Mouse (Mus musculus) hindbrain, embryonic 12.5 days (tissue): ENCODE results near the gene Colec11. TPM values are rescaled to one million over a fixed set of nuclear protein-coding genes. Genes with fewer than 3 reads are reported as not detected.

Experiments used
- ATAC-seq: fragments of 200-750 bp; cut with Nextera tagmentation; 2 replicates; pipeline ENCODE4 v1.8.0; 2017; ENCODE audit warnings: moderate TSS enrichment; ENCODE audit not compliant: low FRiP score
- H3K27ac ChIP-seq: fragments of 300-500 bp; sonication (generic); 2 replicates; pipeline ENCODE4 v1.5.1; 2016; ENCODE audit warnings: mild to moderate bottlenecking
- H3K27me3 ChIP-seq: fragments of 300-500 bp; sonication (generic); 2 replicates; pipeline ENCODE4 v1.6.1; 2016; ENCODE audit warnings: mild to moderate bottlenecking
- H3K36me3 ChIP-seq: fragments of 300-500 bp; sonication (generic); 2 replicates; pipeline ENCODE4 v1.6.1; 2016; ENCODE audit warnings: mild to moderate bottlenecking
- H3K4me1 ChIP-seq: fragments of 300-500 bp; sonication (generic); 2 replicates; pipeline ENCODE4 v1.6.1; 2016
- H3K4me2 ChIP-seq: fragments of 300-500 bp; sonication (generic); replicated peaks from 2 replicates; pipeline ENCODE4 v1.6.1; 2016; ENCODE audit warnings: mild to moderate bottlenecking
- H3K4me3 ChIP-seq: fragments of 300-500 bp; sonication (generic); 2 replicates; pipeline ENCODE4 v1.5.1; 2016; ENCODE audit warnings: mild to moderate bottlenecking
- H3K9ac ChIP-seq: fragments of 300-500 bp; sonication (generic); 2 replicates; pipeline ENCODE4 v1.6.1; 2016; ENCODE audit warnings: mild to moderate bottlenecking, moderate library complexity
- H3K9me3 ChIP-seq: fragments of 300-500 bp; sonication (generic); replicated peaks from 2 replicates; pipeline ENCODE4 v1.6.1; 2016; ENCODE audit warnings: mild to moderate bottlenecking
- WGBS: fragments of 180-500 bp; shearing (Covaris S2); methylation state at CpG from one replicate; pipeline ENCODE4 v1.1.7; 2016; 5-methylcytosine and 5-hydroxymethylcytosine counted together
- polyA plus RNA-seq: library from polyadenylated mRNA; unstranded; fragments of >200 nt; fragmentation: Nextera tagmentation; extraction: Ambion mirVana; gene quantifications from 2 replicates; pipeline ENCODE4 v1.2.1, GENCODE M21; 2016

The Colec11 gene
- polyA plus RNA-seq, 1 experiment from 2014 or later: 0.35 TPM

DNA sequence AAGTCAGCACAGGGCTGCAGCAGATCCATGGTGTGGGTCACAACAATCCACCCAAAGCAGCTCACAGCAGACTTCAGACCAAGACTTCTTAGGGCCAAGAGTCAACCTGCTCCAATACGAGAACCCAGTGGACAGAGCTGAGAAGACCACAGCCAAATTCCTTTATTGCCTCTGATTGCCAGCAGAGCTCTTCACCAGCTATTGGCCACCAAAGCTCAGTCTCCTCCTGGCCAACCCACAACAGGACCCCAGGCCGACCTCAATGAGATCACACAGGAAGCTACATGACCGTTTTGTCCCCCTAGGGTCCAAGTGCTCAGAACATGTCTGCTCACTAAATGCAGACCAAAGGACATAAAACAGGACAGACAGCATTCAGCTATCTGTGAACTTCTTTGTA, 25.1 kb downstream of the Colec11 start:
- ATAC-seq: no peak

DNA sequence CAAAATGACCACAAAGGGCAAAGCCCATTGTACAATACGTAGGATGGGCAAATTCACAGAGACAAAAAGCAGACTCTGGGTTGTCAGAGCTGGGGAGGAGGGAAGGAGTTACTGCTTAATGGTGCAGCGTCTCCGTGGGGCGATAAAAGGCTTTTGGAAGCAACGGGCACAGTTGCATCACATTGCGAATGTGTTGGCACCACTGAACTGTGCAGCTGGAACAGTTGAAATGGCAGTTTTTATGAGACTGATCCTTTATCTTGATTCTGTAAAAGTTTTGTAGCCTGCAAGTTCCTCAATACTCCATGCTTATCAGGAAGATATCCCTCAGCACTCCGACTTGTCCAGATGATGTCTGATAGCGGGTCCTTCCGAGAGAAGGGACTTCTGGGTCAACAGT, 25.5 kb downstream of the Colec11 start:
- Histone ChIP-seq H3K36me3 (no peaks in the 10 kb centered on the region), H3K4me2 (no peak overlapping the region), H3K27me3 (no peaks in the 10 kb centered on the region), H3K27ac (no peak overlapping the region), H3K9ac (no peak overlapping the region), H3K9me3 (no peaks in the 10 kb centered on the region), H3K4me1 (peaks cover 12% of the 10 kb centered on the region), H3K4me3 (no peak overlapping the region)
- ATAC-seq: no peak
- WGBS: 85% methylated on average over 9 of the region's 9 CpGs

More for the DNA sequence above, 25.1 kb downstream of the Colec11 start:
- WGBS: 73% methylated on average over 3 of the region's 3 CpGs
- no peak overlapping the region for H3K4me2 ChIP-seq
- no peak overlapping the region for H3K4me3 ChIP-seq
- H3K36me3 ChIP-seq: no peaks in the 10 kb centered on the region
- H3K9me3 ChIP-seq: no peaks in the 10 kb centered on the region
- H3K9ac ChIP-seq: no peak overlapping the region
- peaks cover 9% of the 10 kb centered on the region for H3K4me1 ChIP-seq
- H3K27me3 ChIP-seq: no peaks in the 10 kb centered on the region
- H3K27ac ChIP-seq: no peak overlapping the region

DNA sequence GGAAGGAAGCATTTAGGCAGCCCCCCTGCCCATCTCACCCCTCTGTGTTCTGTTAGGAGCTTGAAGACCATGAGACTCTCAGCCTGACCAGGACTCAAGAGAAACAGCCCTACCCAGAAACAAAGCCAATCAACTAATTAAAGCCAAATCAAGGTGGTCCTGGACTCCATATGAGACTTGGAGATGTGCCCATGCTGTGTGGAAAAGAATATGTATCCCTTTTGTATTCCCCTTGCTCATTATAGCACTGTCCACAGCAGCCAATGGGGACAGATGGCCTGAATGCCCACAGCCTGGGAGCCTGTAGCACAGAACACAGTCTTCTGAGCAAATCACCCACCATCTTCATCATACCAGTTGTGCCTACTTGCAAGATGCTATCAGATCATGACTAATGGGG, 26.3 kb downstream of the Colec11 start:
- no peak overlapping the region for H3K4me2 ChIP-seq
- peaks cover 8% of the 10 kb centered on the region for H3K4me1 ChIP-seq
- no peak for ATAC-seq
- no peak overlapping the region for H3K4me3 ChIP-seq
- H3K36me3 ChIP-seq: no peaks in the 10 kb centered on the region
- no peaks in the 10 kb centered on the region for H3K9me3 ChIP-seq
- H3K9ac ChIP-seq: no peak overlapping the region
- no peaks in the 10 kb centered on the region for H3K27me3 ChIP-seq
- H3K27ac ChIP-seq: no peak overlapping the region

DNA sequence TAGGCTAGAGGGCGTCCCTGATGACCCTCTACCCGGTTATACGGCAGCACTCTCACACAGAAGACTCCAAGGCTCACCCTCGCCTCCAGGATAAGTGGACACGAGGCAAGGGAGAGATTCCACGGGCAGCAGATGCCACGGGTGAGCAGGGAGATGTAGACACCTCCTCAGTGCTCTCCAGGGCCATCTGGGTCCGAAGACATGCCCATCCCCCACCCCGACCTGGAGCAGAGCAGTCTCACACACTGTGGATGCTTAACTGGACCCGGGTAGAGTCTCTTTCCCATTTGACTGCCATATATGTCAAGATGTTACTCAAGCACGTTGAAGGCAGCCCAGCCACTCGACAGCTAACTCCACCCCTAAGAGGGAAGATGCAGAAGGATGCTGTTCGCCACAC, 32.7 kb downstream of the Colec11 start:
- 0 out of 2 replicates have a peak overlapping the region, but pooled peaks have one; percentile 74 for H3K27ac ChIP-seq
- peaks cover 29% of the 10 kb centered on the region for H3K4me1 ChIP-seq
- H3K4me3 ChIP-seq: no peak overlapping the region
- H3K36me3 ChIP-seq: no peaks in the 10 kb centered on the region
- no peak for ATAC-seq
- H3K9me3 ChIP-seq: no peaks in the 10 kb centered on the region
- H3K4me2 ChIP-seq: no peak overlapping the region
- H3K9ac ChIP-seq: no peak overlapping the region
- no peaks in the 10 kb centered on the region for H3K27me3 ChIP-seq
- 56% methylated on average over 13 of the region's 13 CpGs for WGBS

DNA sequence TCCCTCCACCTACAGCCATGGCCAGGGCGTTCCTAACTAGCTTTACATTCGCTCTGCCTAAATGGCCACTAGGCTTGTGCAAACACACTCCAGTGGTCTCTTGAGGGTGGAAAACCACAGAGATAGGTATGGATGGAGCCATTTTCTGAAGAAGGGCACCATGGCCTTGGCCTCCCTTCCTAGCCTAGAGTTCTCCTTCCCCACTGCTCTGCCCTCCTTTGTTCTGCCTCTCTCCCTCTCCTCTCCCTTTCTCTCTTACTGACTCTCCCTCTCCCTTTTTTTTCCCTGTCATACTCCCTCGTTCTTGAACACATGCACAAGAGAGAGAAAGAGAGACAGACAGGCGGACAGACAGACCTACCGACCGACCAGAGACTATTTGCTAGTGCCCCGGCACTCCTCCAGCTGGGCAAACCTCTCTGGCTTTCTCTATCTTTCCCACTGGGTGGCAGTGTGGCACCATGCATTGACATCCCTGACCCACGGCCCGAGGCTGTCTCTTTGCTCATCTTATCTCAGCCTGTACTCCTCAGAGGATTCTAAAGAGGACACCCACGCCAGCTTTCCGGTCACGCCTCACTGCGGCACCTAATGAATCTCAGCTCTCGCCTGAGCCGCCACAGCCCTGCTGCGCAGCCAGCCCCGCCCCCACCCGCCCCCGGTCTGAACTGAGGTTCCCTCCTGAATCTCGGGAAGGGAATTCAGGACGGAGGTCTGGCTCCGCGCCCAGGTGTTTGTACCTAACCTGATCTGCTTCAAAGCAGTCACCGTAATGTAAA, 33.9 kb downstream of the Colec11 start:
- WGBS: 9% methylated on average over 24 of the region's 24 CpGs
- Histone ChIP-seq H3K36me3 (no peaks in the 10 kb centered on the region), H3K9me3 (no peaks in the 10 kb centered on the region), H3K27me3 (no peaks in the 10 kb centered on the region), H3K4me3 (peak overlapping the region; percentile 36), H3K27ac (peak overlapping the region; percentile 74), H3K4me2 (peak overlapping the region; percentile 58), H3K4me1 (peaks cover 29% of the 10 kb centered on the region), H3K9ac (peak overlapping the region; percentile 42; the same call in 1 of the 2 replicates)
- ATAC-seq: peak; percentile 94

DNA sequence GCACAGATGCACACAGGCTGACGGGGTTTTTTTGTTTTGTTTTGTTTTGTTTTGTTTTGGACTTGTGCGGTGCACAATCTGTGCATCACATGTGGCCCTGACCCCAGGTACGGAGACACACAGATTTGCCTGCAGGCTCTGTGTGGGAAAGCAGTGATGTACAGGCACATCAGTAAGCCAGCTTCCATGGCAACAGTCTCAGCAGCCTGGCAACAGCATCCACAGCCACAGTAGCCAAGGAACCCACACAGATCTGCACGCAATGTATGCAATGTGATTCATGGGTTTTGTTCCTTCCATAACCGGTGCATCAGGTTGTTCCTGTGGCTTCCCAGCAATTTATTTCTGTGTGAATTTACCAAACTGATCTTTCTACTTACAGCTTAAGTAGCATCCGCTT, 35.2 kb downstream of the Colec11 start:
- H3K4me2 ChIP-seq: no peak overlapping the region
- peaks cover 27% of the 10 kb centered on the region for H3K4me1 ChIP-seq
- 65% methylated on average over 6 of the region's 6 CpGs for WGBS
- no peaks in the 10 kb centered on the region for H3K36me3 ChIP-seq
- no peak overlapping the region for H3K9ac ChIP-seq
- H3K27me3 ChIP-seq: no peaks in the 10 kb centered on the region
- H3K9me3 ChIP-seq: no peaks in the 10 kb centered on the region
- ATAC-seq: no peak
- H3K4me3 ChIP-seq: no peak overlapping the region
- peak overlapping the region; percentile 46 for H3K27ac ChIP-seq

DNA sequence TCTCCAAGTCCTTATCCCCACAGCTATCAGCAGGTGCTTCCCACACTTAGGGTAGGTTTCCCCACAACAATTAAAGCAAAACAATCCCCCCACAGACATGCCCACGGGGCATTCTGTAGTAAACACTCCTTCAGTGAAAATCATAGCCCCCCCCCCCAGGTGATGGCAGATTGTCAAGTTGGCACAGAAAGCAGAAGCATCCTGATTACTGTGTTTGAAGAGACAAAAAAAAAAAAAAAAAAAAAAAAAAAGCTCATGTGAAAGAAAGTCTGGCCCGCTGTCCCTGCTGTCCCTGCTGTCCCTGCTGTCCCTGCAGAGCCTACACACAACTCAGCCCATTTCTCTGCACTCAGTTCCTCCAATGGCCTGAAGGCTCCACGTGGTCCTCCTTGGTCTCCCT, 39.1 kb downstream of the Colec11 start:
- H3K9ac ChIP-seq: no peak overlapping the region
- H3K4me3 ChIP-seq: no peak overlapping the region
- H3K27me3 ChIP-seq: no peaks in the 10 kb centered on the region
- peaks cover 14% of the 10 kb centered on the region for H3K4me1 ChIP-seq
- no peaks in the 10 kb centered on the region for H3K36me3 ChIP-seq
- no peaks in the 10 kb centered on the region for H3K9me3 ChIP-seq
- 51% methylated on average over 2 of the region's 3 CpGs for WGBS
- H3K27ac ChIP-seq: no peak overlapping the region
- ATAC-seq: no peak
- H3K4me2 ChIP-seq: no peak overlapping the region

DNA sequence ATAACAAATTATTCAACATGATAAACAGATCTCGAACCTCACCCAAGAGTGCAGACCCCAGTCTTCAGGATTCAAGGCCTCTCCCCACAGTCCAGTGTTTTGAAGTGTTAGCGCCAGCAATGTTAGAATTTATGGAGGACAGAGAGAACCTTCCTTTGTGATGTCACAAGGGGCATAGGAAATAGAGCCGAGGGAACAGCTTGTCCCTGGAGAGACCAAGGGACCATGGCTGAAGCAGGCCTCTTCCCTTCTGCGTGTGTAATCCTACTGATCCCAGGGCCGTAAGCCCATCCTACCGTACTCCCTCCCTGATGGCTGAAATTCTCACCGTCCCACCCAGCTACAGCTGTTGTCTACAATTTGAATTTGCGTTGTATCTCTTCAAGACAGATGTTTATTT, 40.8 kb downstream of the Colec11 start, which contains the start of gene Allc:
Gene Allc, minus strand, starts transcription at position 101 of the 400 bp plus-strand sequence.
- Histone ChIP-seq H3K36me3 (no peaks in the 10 kb centered on the region), H3K9me3 (no peaks in the 10 kb centered on the region), H3K4me1 (no peaks in the 10 kb centered on the region), H3K4me3 (no peak within 1 kb of the TSS), H3K4me2 (no peak within 1 kb of the TSS), H3K27me3 (no peaks in the 10 kb centered on the region), H3K27ac (no peak within 1 kb of the TSS), H3K9ac (no peak within 1 kb of the TSS)
- no peak for ATAC-seq
- WGBS: 88% methylated on average over 8 of the region's 8 CpGs

DNA sequence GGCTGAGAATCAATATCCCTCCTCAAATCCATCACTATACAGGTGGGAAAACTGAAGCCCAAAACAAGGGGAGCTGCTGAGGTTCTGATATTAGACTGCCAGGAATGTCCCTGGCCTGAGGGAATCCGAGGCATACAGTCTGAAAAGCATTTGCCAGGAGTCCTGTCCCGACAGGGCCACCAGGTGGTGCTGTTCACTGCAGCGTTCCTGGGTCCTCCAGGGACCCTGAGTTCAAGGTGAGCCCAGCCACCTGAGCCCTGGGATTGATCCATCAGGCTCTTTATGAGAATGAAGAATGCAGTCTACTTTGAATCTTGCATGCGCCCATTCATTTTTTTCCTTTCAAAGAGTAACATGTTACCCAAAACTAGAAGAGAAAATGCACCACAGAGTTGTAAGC, 44.0 kb downstream of the Colec11 start:
- ATAC-seq: no peak
- 30% methylated on average over 4 of the region's 4 CpGs for WGBS
- Histone ChIP-seq H3K36me3 (no peaks in the 10 kb centered on the region), H3K4me3 (no peak overlapping the region), H3K9ac (no peak overlapping the region), H3K27me3 (no peaks in the 10 kb centered on the region), H3K27ac (no peak overlapping the region), H3K4me2 (no peak overlapping the region), H3K4me1 (no peaks in the 10 kb centered on the region), H3K9me3 (no peaks in the 10 kb centered on the region)

DNA sequence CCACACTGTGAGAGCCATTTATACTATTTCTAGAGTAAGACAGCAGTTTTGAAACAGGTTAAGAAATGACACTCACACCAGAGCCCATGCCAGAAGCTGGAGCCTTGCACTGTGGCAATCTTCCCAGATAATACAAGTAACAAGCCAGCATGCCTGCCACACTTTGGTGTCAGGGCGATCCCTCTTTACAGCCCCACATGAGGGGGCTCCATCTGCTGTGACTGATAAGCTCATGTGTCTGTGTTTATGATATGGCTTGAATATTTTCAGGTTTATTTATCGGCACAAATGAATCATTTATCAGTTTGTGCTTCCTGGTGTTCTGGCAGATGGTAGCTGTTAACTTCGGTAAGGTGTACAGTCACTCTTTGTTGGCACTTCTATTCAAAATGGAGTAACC, 45.0 kb downstream of the Colec11 start:
- H3K4me1 ChIP-seq: no peaks in the 10 kb centered on the region

DNA sequence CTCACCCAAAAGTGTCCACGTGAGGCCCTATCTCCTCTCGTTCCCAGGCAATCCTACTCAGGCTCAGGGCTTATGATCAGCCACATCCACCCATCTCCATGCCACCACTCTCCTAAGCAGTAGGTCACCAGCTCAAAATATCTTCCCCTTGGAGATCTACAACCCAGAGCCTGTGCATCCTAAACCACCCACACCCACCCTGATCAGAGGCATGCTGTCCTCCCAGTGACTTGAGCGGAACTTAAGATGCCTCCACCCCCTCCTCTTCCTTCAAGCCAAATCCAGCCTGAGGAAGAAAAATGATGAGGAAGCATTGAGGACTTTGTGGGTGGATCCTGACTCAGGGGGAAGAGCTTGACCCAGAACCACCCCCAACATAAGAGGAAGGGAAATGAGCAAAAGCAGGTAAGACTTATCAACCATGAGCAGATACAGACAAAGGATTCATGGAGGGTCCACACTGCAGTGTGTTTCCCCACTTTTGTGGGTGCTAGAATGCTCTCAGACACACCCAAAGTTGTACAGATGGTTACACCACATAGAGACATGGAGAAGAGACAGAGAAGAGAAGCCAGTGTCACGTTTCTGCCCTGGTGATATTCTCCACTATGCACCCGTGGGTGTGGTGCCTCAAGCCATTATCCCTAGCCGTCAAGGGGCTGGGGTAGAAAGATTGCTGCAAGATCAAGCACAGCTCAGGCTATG, 47.7 kb downstream of the Colec11 start:
- Histone ChIP-seq H3K4me1 (no peaks in the 10 kb centered on the region), H3K9me3 (no peaks in the 10 kb centered on the region; the same call in 1 of the 2 replicates), H3K27me3 (no peaks in the 10 kb centered on the region), H3K4me3 (no peak overlapping the region), H3K36me3 (no peaks in the 10 kb centered on the region), H3K4me2 (no peak overlapping the region), H3K9ac (no peak overlapping the region), H3K27ac (no peak overlapping the region)
- WGBS: 75% methylated on average over 6 of the region's 6 CpGs
- no peak for ATAC-seq

More for the DNA sequence above, 45.0 kb downstream of the Colec11 start:
- no peak for ATAC-seq
- WGBS: 92% methylated on average over 3 of the region's 3 CpGs
- Histone ChIP-seq H3K9ac (no peak overlapping the region), H3K9me3 (no peaks in the 10 kb centered on the region; the same call in 1 of the 2 replicates), H3K4me3 (no peak overlapping the region), H3K27ac (no peak overlapping the region), H3K36me3 (no peaks in the 10 kb centered on the region), H3K4me2 (no peak overlapping the region), H3K27me3 (no peaks in the 10 kb centered on the region)

DNA sequence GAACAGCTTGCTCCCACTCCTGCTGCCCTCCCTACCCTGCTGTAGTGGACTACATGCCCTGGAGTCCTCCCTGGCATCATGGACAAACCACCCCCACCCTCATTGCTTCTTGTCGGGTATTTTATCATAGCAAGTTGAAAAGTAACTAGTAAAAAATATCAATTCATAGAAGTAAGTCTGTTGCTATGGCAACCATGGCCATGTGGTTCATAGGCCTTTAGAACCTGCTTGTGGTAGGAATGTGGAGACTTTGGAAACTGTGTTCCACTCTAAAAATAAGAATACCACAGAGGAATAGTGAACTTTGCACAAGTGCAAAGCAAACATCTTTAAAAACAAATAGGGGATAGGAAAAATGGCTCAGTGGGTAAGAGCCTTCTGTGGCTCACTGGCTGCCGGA, 50.9 kb downstream of the Colec11 start:
- Histone ChIP-seq H3K4me2 (no peak overlapping the region), H3K4me3 (no peak overlapping the region), H3K4me1 (no peaks in the 10 kb centered on the region), H3K36me3 (no peaks in the 10 kb centered on the region), H3K9me3 (no peaks in the 10 kb centered on the region; the same call in 1 of the 2 replicates), H3K9ac (no peak overlapping the region), H3K27me3 (no peaks in the 10 kb centered on the region), H3K27ac (no peak overlapping the region)
- no peak for ATAC-seq
- 92% methylated on average over 2 of the region's 2 CpGs for WGBS
